Mouse (Mus musculus): ENCODE measurements around the gene Adgrv1.

DNA sequence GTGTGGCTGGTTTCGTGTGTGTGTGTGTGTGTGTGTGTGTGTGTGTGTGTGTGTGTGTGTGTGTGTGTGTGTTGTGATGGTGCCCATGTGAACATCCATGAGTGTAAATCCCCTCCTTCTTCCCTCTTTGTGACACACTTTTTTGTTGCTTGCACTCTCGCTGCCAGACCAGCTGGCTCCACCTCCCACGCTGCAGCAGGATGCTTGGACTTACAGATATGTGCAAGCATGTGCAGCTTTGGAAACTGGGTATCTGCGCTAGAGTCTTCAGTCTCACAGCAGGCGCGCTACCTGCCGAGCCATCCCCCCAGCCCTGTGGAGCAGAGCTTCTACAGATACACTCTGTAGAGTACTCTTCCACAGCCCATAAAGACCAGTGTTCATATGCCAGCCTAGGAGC, 122.8 kb downstream of the Adgrv1 start:
- TF ChIP-seq CTCF (IDR thresholded peaks at IDR 0.05; ENCODE audit: borderline replicate concordance, insufficient read depth, low read length), result no peak
- TF ChIP-seq POLR2A (IDR thresholded peaks at IDR 0.05; ENCODE audit: low read depth, low read length), result no peak

All from embryonic fibroblast, embryonic 13.5 days (primary cell).